Mouse (Mus musculus): ENCODE measurements around the gene Ric3. TPM values are rescaled to one million over a fixed set of nuclear protein-coding genes. Genes with fewer than 3 reads are reported as not detected.

Ric3 gene
- polyA plus RNA-seq, 1 experiment from 2014 or later = 1.2 TPM

DNA sequence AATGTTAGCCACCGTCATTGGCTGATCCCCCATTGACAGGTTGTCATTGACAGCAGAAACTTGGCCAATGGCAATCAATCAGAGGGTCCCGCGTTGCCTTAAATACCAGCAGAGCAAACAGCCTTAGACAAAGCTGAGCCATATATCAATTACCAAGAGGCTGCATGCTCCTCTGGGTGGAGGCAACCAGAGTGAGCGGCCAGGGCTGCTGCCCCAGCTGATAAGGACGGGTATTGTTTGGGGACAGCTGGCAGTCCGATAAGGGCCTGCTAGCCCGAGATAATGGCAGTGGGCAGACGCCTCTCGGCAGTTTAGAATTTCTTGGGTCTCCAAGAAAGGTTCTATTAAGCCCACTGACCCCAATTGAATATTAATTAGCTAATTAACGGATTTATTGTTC lies 31.8 kb upstream of the Ric3 start:
- TF ChIP-seq CTCF (IDR thresholded peaks at IDR 0.05; ENCODE audit: low read depth) = no peak
- Histone ChIP-seq H3K4me2 (ENCODE audit: low read length) (no peak overlapping the region), H3K36me3 (ENCODE audit: insufficient read depth, low read length) (no peaks in the 10 kb centered on the region), H3K9me3 (replicated peaks; ENCODE audit: low read length) (no peaks in the 10 kb centered on the region), H3K27me3 (ENCODE audit: insufficient read depth, low read length) (no peaks in the 10 kb centered on the region), H3K27ac (no peak overlapping the region), H3K4me3 (replicated peaks; ENCODE audit: low read depth, low read length) (no peak overlapping the region), H3K4me1 (replicated peaks; ENCODE audit: insufficient read depth, low read length) (no peaks in the 10 kb centered on the region), H3K9ac (ENCODE audit: low read depth, low read length) (no peak overlapping the region)
- WGBS = 44% methylated on average over 10 of the region's 10 CpGs
- DNase-seq (ENCODE audit: low spot score) = no peak
- no peak for ATAC-seq (replicated peaks; ENCODE audit: low FRiP score, low read depth)

DNA sequence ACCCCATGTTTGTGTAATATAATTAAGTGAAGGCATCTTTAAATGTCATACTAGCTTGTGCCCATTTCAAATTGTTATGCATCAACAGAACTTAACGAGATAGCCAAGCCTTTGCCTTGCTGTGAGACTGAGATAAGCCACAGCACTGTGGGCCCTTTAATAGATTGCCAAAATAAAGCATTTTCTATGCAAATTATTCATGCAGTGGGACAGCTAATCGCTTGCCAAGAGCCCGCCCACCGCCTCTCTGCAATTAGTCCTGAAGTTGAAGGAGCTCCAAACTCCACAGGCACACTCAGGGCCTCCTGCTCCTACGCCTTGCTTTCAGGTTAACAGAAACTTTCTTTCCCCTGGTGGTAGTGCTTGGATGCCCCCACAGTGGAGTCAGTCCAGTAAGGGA lies 27.9 kb upstream of the Ric3 start:
- Histone ChIP-seq H3K4me1 (replicated peaks; ENCODE audit: insufficient read depth, low read length) (no peaks in the 10 kb centered on the region), H3K36me3 (ENCODE audit: insufficient read depth, low read length) (no peaks in the 10 kb centered on the region), H3K4me2 (ENCODE audit: low read length) (no peak overlapping the region), H3K27ac (no peak overlapping the region), H3K9me3 (replicated peaks; ENCODE audit: low read length) (no peaks in the 10 kb centered on the region), H3K4me3 (replicated peaks; ENCODE audit: low read depth, low read length) (no peak overlapping the region), H3K27me3 (ENCODE audit: insufficient read depth, low read length) (no peaks in the 10 kb centered on the region), H3K9ac (ENCODE audit: low read depth, low read length) (no peak overlapping the region)
- TF ChIP-seq CTCF (IDR thresholded peaks at IDR 0.05; ENCODE audit: low read depth) = no peak
- DNase-seq (ENCODE audit: low spot score) (no peak), ATAC-seq (replicated peaks; ENCODE audit: low FRiP score, low read depth) (no peak)
- WGBS = 76% methylated on average over 5 of the region's 5 CpGs

DNA sequence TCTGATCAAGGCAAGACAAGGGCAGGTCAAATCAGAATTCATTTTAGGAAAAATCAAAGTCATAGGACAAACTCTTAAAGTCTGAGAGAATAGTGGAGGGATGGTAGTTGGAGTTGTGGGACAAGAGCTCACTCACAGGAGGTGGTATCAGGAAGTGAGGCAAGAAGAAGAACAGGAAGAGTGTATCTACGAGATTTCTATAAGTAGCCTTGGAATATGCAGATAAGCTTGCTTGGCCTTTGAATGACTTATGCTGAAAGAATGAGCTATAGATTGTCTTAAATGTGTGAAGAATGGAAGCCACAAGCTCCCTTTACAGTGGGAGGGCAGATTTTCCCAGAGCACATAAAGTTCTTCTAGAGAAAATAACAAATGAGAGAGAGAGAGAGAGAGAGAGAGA lies 21.8 kb upstream of the Ric3 start:
- Histone ChIP-seq H3K4me1 (replicated peaks; ENCODE audit: insufficient read depth, low read length) (no peaks in the 10 kb centered on the region), H3K4me2 (ENCODE audit: low read length) (no peak overlapping the region), H3K4me3 (replicated peaks; ENCODE audit: low read depth, low read length) (no peak overlapping the region), H3K9me3 (replicated peaks; ENCODE audit: low read length) (no peaks in the 10 kb centered on the region), H3K9ac (ENCODE audit: low read depth, low read length) (no peak overlapping the region), H3K27me3 (ENCODE audit: insufficient read depth, low read length) (no peaks in the 10 kb centered on the region), H3K36me3 (ENCODE audit: insufficient read depth, low read length) (no peaks in the 10 kb centered on the region), H3K27ac (no peak overlapping the region)
- 79% methylated on average over 1 of the region's 1 CpGs for WGBS
- no peak for DNase-seq (ENCODE audit: low spot score)
- TF ChIP-seq CTCF (IDR thresholded peaks at IDR 0.05; ENCODE audit: low read depth) = no peak
- no peak for ATAC-seq (replicated peaks; ENCODE audit: low FRiP score, low read depth)

DNA sequence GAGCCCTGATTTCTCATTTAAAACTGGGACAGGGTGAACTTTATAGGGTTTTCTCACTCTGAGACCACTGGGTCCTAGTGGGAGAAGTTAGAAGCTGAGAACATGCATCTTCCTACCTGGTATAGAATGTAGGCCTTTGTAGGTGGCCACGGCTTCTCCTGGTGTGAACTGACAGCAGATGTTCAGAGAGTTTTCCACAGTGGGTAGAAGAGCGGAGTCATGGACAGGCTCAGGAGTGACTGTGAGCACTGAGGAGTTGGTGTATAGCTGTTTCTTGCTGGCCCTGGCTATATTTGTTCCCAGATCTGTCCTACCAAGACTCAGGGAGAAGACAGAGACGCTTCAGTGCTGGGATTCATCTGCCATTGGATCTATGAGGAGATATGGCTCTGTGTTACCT lies 18.0 kb upstream of the Ric3 start:
- no peaks in the 10 kb centered on the region for H3K9me3 ChIP-seq (replicated peaks; ENCODE audit: low read length)
- no peaks in the 10 kb centered on the region for H3K36me3 ChIP-seq (ENCODE audit: insufficient read depth, low read length)
- H3K27me3 ChIP-seq (ENCODE audit: insufficient read depth, low read length) = no peaks in the 10 kb centered on the region
- no peak for ATAC-seq (replicated peaks; ENCODE audit: low FRiP score, low read depth)
- 73% methylated on average over 3 of the region's 3 CpGs for WGBS
- H3K4me1 ChIP-seq (replicated peaks; ENCODE audit: insufficient read depth, low read length) = no peaks in the 10 kb centered on the region
- no peak overlapping the region for H3K4me2 ChIP-seq (ENCODE audit: low read length)
- H3K4me3 ChIP-seq (replicated peaks; ENCODE audit: low read depth, low read length) = no peak overlapping the region
- no peak overlapping the region for H3K27ac ChIP-seq
- DNase-seq (ENCODE audit: low spot score) = no peak
- no peak overlapping the region for H3K9ac ChIP-seq (ENCODE audit: low read depth, low read length)
- no peak for TF ChIP-seq CTCF (IDR thresholded peaks at IDR 0.05; ENCODE audit: low read depth)

DNA sequence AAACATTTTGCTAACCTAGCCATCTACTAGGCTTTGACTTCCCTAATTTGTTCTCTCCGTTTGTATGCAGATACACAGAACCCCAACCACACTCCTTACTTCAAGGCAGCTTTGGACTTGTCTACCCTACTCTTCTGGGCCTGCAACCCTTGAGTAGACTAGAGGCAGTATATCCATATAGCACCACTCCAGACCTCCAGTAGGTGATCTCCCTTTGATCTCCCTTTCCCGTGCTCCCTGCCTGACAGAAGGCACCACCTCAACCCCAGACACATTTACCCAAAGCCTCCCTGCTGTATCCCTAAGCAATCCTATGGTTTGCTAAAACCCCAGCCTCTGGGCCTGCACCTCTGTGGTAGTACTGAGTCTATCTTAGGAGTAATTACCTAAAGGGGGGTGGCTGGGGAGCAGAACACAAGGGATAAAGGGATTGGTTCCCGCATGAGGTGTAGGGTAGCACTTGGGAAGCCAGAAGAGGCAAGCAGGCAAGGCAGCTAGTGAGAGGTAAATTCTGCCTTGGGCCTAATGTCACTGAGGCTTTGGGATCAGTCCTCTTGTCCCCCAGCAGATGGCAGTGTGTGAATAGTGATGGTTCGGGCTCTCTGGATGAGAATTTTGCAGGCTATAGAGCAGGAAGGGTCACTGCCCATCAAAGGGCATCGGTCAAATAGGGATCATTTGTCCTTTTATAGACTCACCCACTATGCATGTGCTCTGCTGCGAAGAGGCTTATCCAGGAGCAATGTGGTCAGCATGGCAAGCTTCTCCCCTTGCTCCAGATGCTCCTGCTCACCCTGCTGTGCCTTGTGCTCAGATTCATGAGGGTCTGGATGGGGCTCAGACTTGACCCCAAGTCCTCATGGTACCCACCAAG lies 15.3 kb upstream of the Ric3 start:
- no peak overlapping the region for H3K9ac ChIP-seq (ENCODE audit: low read depth, low read length)
- H3K27me3 ChIP-seq (ENCODE audit: insufficient read depth, low read length) = no peaks in the 10 kb centered on the region
- no peak overlapping the region for H3K4me3 ChIP-seq (replicated peaks; ENCODE audit: low read depth, low read length)
- peak; percentile 47 for DNase-seq (ENCODE audit: low spot score)
- WGBS = 30% methylated on average over 6 of the region's 6 CpGs
- H3K36me3 ChIP-seq (ENCODE audit: insufficient read depth, low read length) = no peaks in the 10 kb centered on the region
- ATAC-seq (replicated peaks; ENCODE audit: low FRiP score, low read depth) = no peak
- no peaks in the 10 kb centered on the region for H3K9me3 ChIP-seq (replicated peaks; ENCODE audit: low read length)
- H3K4me1 ChIP-seq (replicated peaks; ENCODE audit: insufficient read depth, low read length) = no peaks in the 10 kb centered on the region
- no peak overlapping the region for H3K4me2 ChIP-seq (ENCODE audit: low read length)
- TF ChIP-seq CTCF (IDR thresholded peaks at IDR 0.05; ENCODE audit: low read depth) = peak; percentile 68
- no peak overlapping the region for H3K27ac ChIP-seq

DNA sequence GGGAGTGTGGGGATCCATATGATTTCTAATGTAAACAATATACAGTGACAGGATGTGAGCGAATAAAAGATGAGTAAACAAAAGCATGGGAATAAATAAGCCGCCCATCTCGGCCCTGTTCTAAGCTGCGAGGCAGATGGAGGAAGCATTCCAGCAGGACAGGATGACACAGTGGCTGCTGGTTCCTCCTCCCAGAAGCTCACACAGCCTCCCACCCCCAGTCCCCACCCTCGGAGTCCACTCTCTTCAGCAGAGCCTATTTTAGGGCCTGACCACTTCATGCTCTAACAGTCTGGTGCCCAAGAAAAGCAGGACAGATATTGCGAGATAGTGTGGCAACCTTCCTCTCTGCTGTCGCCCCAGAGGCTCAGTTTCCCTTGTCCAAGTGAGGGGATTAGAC lies 14.1 kb upstream of the Ric3 start:
- WGBS = 60% methylated on average over 7 of the region's 7 CpGs
- Histone ChIP-seq H3K27ac (no peak overlapping the region), H3K4me1 (replicated peaks; ENCODE audit: insufficient read depth, low read length) (no peaks in the 10 kb centered on the region), H3K36me3 (ENCODE audit: insufficient read depth, low read length) (no peaks in the 10 kb centered on the region), H3K27me3 (ENCODE audit: insufficient read depth, low read length) (no peaks in the 10 kb centered on the region), H3K4me2 (ENCODE audit: low read length) (no peak overlapping the region), H3K9ac (ENCODE audit: low read depth, low read length) (no peak overlapping the region), H3K4me3 (replicated peaks; ENCODE audit: low read depth, low read length) (no peak overlapping the region), H3K9me3 (replicated peaks; ENCODE audit: low read length) (no peaks in the 10 kb centered on the region)
- no peak for TF ChIP-seq CTCF (IDR thresholded peaks at IDR 0.05; ENCODE audit: low read depth)
- DNase-seq (ENCODE audit: low spot score) (no peak), ATAC-seq (replicated peaks; ENCODE audit: low FRiP score, low read depth) (no peak)

Data from kidney, postnatal 0 days (tissue).